Mouse (Mus musculus) CH12.LX (cell line): Measurements from ENCODE around the gene Ssbp2. TPM values are rescaled to one million over a fixed set of nuclear protein-coding genes. Genes with fewer than 3 reads are reported as not detected.

Experiments
- DNase-seq: peaks from one replicate; pipeline ENCODE4 v3.0.0-alpha.2; 2013; ENCODE audit errors: extremely low read depth
- H3K27ac ChIP-seq: 2 replicates; pipeline ENCODE4 v1.5.1; 2012; ENCODE audit warnings: low read depth, mild to moderate bottlenecking, control low read depth, moderate library complexity; ENCODE audit not compliant: insufficient read depth
- H3K27me3 ChIP-seq: replicated peaks from 2 replicates; pipeline ENCODE3; 2012; ENCODE audit warnings: inconsistent platforms
- H3K36me3 ChIP-seq, 2 experiments: replicated peaks in 1 of 2; 2 replicates each; pipeline versions ENCODE3 to v1.6.1; 2012; ENCODE audit warnings: inconsistent platforms in 1 of 2, low read length in 1 of 2, mild to moderate bottlenecking in 1 of 2, mixed read lengths in 1 of 2, moderate library complexity in 1 of 2; ENCODE audit not compliant: control insufficient read depth in 1 of 2, insufficient read depth in 1 of 2
- H3K4me1 ChIP-seq, 2 experiments: 2 replicates each; pipeline ENCODE4 v1.6.1; 2012; ENCODE audit warnings: inconsistent platforms in 1 of 2, moderate library complexity in 1 of 2; ENCODE audit not compliant: insufficient read depth in 2 of 2, control insufficient read depth in 1 of 2
- H3K4me2 ChIP-seq: 2 replicates; pipeline ENCODE4 v1.6.1; 2012; ENCODE audit warnings: low read depth, mild to moderate bottlenecking, control low read depth; ENCODE audit not compliant: poor library complexity, insufficient read depth, severe bottlenecking
- H3K4me3 ChIP-seq, 3 experiments: fragments of 150-350 bp in 1 of 3; sonication (generic) in 1 of 3; replicated peaks in 1 of 3; 2 replicates each; pipeline versions ENCODE3 to v1.5.1; 2011 to 2012; ENCODE audit warnings: low read depth in 2 of 3, low read length in 2 of 3, mild to moderate bottlenecking in 2 of 3, moderate library complexity in 2 of 3, control low read depth in 1 of 3, improper control_type of control experiment in 1 of 3, inconsistent platforms in 1 of 3, mixed read lengths in 1 of 3; ENCODE audit not compliant: poor library complexity in 1 of 3
- H3K79me2 ChIP-seq: replicated peaks from 2 replicates; pipeline ENCODE4 v1.6.1; 2012; ENCODE audit warnings: mild to moderate bottlenecking, moderate library complexity; ENCODE audit not compliant: control insufficient read depth, poor library complexity, insufficient read depth, severe bottlenecking; ENCODE audit errors: extremely low read depth
- H3K9ac ChIP-seq: 2 replicates; pipeline ENCODE4 v1.6.1; 2012; ENCODE audit warnings: low read depth, mild to moderate bottlenecking, control low read depth, moderate library complexity; ENCODE audit not compliant: insufficient read depth
- H3K9me3 ChIP-seq: replicated peaks from 2 replicates; pipeline ENCODE3; 2012; ENCODE audit warnings: low read length, inconsistent platforms, mixed read lengths
- CHD1 ChIP-seq: IDR thresholded peaks from 2 replicates; pipeline ENCODE4 v1.6.1; 2012; ENCODE audit warnings: low read depth, low read length, improper control_type of control experiment, inconsistent platforms
- CHD2 ChIP-seq: IDR thresholded peaks from 2 replicates; pipeline ENCODE4 v1.6.1; 2011; ENCODE audit warnings: low read length, improper control_type of control experiment
- CTCF ChIP-seq, 2 experiments: IDR thresholded peaks in 1 of 2; conservative IDR thresholded peaks in 1 of 2; 2 replicates each; pipeline ENCODE4 v1.5.1; 2011 to 2012; ENCODE audit warnings: low read depth in 2 of 2, low read length in 2 of 2, improper control_type of control experiment in 1 of 2, inconsistent platforms in 1 of 2, mild to moderate bottlenecking in 1 of 2, moderate library complexity in 1 of 2
- E2F4 ChIP-seq: IDR thresholded peaks from 2 replicates; pipeline ENCODE4 v1.6.1; 2011; ENCODE audit warnings: low read depth, low read length, improper control_type of control experiment; ENCODE audit not compliant: insufficient replicate concordance
- ELF1 ChIP-seq: IDR thresholded peaks from 2 replicates; pipeline ENCODE4 v1.6.1; 2014; ENCODE audit warnings: low read depth, mild to moderate bottlenecking, inconsistent platforms, low read length, improper control_type of control experiment
- EP300 ChIP-seq: IDR thresholded peaks from 2 replicates; pipeline ENCODE4 v1.6.1; 2011; ENCODE audit warnings: low read length, improper control_type of control experiment
- ETS1 ChIP-seq: conservative IDR thresholded peaks from 2 replicates; pipeline ENCODE4 v1.6.1; 2012; ENCODE audit warnings: low read depth, mild to moderate bottlenecking, inconsistent platforms, low read length, improper control_type of control experiment, moderate library complexity
- HCFC1 ChIP-seq: IDR thresholded peaks from 2 replicates; pipeline ENCODE4 v1.6.1; 2012; ENCODE audit warnings: low read depth, mild to moderate bottlenecking, inconsistent platforms, low read length, improper control_type of control experiment
- IRF4 ChIP-seq: IDR thresholded peaks from 2 replicates; pipeline ENCODE4 v1.6.1; 2014; ENCODE audit warnings: low read depth, mild to moderate bottlenecking, inconsistent platforms, low read length, improper control_type of control experiment
- JUN ChIP-seq: IDR thresholded peaks from 2 replicates; pipeline ENCODE4 v1.6.1; 2011; ENCODE audit warnings: low read depth, mild to moderate bottlenecking, low read length, improper control_type of control experiment, moderate library complexity; ENCODE audit not compliant: insufficient read depth
- JUND ChIP-seq: conservative IDR thresholded peaks from 2 replicates; pipeline ENCODE4 v1.6.1; 2011; ENCODE audit warnings: low read depth, low read length, improper control_type of control experiment
- KAT2A ChIP-seq: IDR thresholded peaks from 2 replicates; pipeline ENCODE4 v1.6.1; 2012; ENCODE audit warnings: low read length, improper control_type of control experiment, inconsistent platforms; ENCODE audit not compliant: insufficient replicate concordance
- MAFK ChIP-seq: IDR thresholded peaks from 2 replicates; pipeline ENCODE4 v1.6.1; 2011; ENCODE audit warnings: low read length, improper control_type of control experiment; ENCODE audit not compliant: insufficient replicate concordance
- MAX ChIP-seq: IDR thresholded peaks from 2 replicates; pipeline ENCODE4 v1.6.1; 2011; ENCODE audit warnings: low read length, improper control_type of control experiment
- MEF2A ChIP-seq: IDR thresholded peaks from 2 replicates; pipeline ENCODE4 v1.6.1; 2014; ENCODE audit warnings: low read depth, mild to moderate bottlenecking, inconsistent platforms, low read length, improper control_type of control experiment, borderline replicate concordance
- MXI1 ChIP-seq: IDR thresholded peaks from 2 replicates; pipeline ENCODE4 v1.6.1; 2011; ENCODE audit warnings: mild to moderate bottlenecking, low read depth, low read length, improper control_type of control experiment
- MYC ChIP-seq: IDR thresholded peaks from 2 replicates; pipeline ENCODE4 v1.6.1; 2011; ENCODE audit warnings: low read depth, mild to moderate bottlenecking, improper control_type of control experiment, low read length
- NELFE ChIP-seq: IDR thresholded peaks from 2 replicates; pipeline ENCODE4 v1.6.1; 2011; ENCODE audit warnings: low read depth, low read length, improper control_type of control experiment
- NRF1 ChIP-seq: IDR thresholded peaks from 2 replicates; pipeline ENCODE4 v1.6.1; 2014; ENCODE audit warnings: low read depth, mild to moderate bottlenecking, inconsistent platforms, low read length, improper control_type of control experiment, moderate library complexity
- PAX5 ChIP-seq: IDR thresholded peaks from 2 replicates; pipeline ENCODE4 v1.6.1; 2012; ENCODE audit warnings: low read length, inconsistent platforms, mixed read lengths
- POLR2A ChIP-seq: IDR thresholded peaks from 2 replicates; pipeline ENCODE4 v1.6.1; 2011; ENCODE audit warnings: low read depth, mild to moderate bottlenecking, improper control_type of control experiment, low read length
- POLR2AphosphoS2 ChIP-seq: IDR thresholded peaks from 2 replicates; pipeline ENCODE4 v1.6.1; 2011; ENCODE audit warnings: low read depth, low read length, improper control_type of control experiment
- RAD21 ChIP-seq: IDR thresholded peaks from 2 replicates; pipeline ENCODE4 v1.6.1; 2011; ENCODE audit warnings: low read depth, mild to moderate bottlenecking, low read length, improper control_type of control experiment, moderate library complexity
- RCOR1 ChIP-seq: conservative IDR thresholded peaks from 2 replicates; pipeline ENCODE4 v1.6.1; 2012; ENCODE audit warnings: low read depth, mild to moderate bottlenecking, inconsistent platforms, low read length, improper control_type of control experiment
- SMC3 ChIP-seq: IDR thresholded peaks from 2 replicates; pipeline ENCODE4 v1.6.1; 2011; ENCODE audit warnings: low read depth, low read length, improper control_type of control experiment
- TBP ChIP-seq: conservative IDR thresholded peaks from 2 replicates; pipeline ENCODE4 v1.6.1; 2011; ENCODE audit warnings: low read depth, low read length, improper control_type of control experiment
- TCF12 ChIP-seq: IDR thresholded peaks from 2 replicates; pipeline ENCODE4 v1.6.1; 2014; ENCODE audit warnings: low read depth, mild to moderate bottlenecking, inconsistent platforms, low read length, improper control_type of control experiment
- UBTF ChIP-seq: IDR thresholded peaks from 2 replicates; pipeline ENCODE4 v1.6.1; 2012; ENCODE audit warnings: low read depth, mild to moderate bottlenecking, inconsistent platforms, low read length, improper control_type of control experiment, moderate library complexity
- USF1 ChIP-seq: IDR thresholded peaks from 2 replicates; pipeline ENCODE4 v1.6.1; 2014; ENCODE audit warnings: low read depth, mild to moderate bottlenecking, inconsistent platforms, low read length, improper control_type of control experiment
- USF2 ChIP-seq: conservative IDR thresholded peaks from 2 replicates; pipeline ENCODE4 v1.6.1; 2011; ENCODE audit warnings: low read depth, low read length, improper control_type of control experiment
- ZC3H11A ChIP-seq: IDR thresholded peaks from 2 replicates; pipeline ENCODE4 v1.6.1; 2012; ENCODE audit warnings: low read depth, mild to moderate bottlenecking, inconsistent platforms, low read length, improper control_type of control experiment
- ZKSCAN1 ChIP-seq: IDR thresholded peaks from 2 replicates; pipeline ENCODE4 v1.6.1; 2012; ENCODE audit warnings: low read depth, inconsistent platforms, low read length, improper control_type of control experiment, borderline replicate concordance
- ZMIZ1 ChIP-seq: IDR thresholded peaks from 2 replicates; pipeline ENCODE4 v1.6.1; 2012; ENCODE audit warnings: low read depth, mild to moderate bottlenecking, inconsistent platforms, low read length, improper control_type of control experiment
- ZNF384 ChIP-seq: IDR thresholded peaks from 2 replicates; pipeline ENCODE4 v1.6.1; 2012; ENCODE audit warnings: low read depth, low read length, improper control_type of control experiment, inconsistent platforms
- dilution Hi-C: fragments of 300-500 bp; cut with MboI; formaldehyde crosslinking; loops from 2 replicates; pipeline ENCODE4 v1.14.3; 2020; ENCODE audit warnings: low sequenced_read_pairs; ENCODE audit not compliant: extremely low pct_unique_long_range_greater_than_20kb, extremely low pct_ligation_motif_present
- in situ Hi-C: fragments of 300-500 bp; cut with MboI; formaldehyde crosslinking; loops from 3 replicates; pipeline ENCODE4 v1.14.3; 2019; ENCODE audit warnings: low sequenced_read_pairs, low pct_ligation_motif_present, low pct_unique_long_range_greater_than_20kb, mixed read lengths
- polyA plus RNA-seq: library from polyadenylated mRNA; unstranded; fragments of >175 nt; gene quantifications from 2 replicates; pipeline ENCODE4 v1.2.1, GENCODE M21; 2012; ENCODE audit warnings: low read depth; ENCODE audit not compliant: insufficient read length
- total RNA-seq, 2 experiments: library from RNA; depleted of rRNA; stranded (reverse); fragments of 300-350 nt in 1 of 2; fragments of >200 nt in 1 of 2; gene quantifications; 2 replicates each; pipeline ENCODE4 v1.2.3; 2012 to 2014

Gene Ssbp2
- total and polyA plus RNA-seq, 3 experiments: 1.9 to 3.6 (median 1.9) TPM

- Histone ChIP-seq H3K4me1 (peaks cover 11 to 48% of the 10 kb centered on the region in 2 experiments; a peak in 3 of 4 replicates), H3K79me2 (no peaks in the 10 kb centered on the region), H3K9me3 (no peaks in the 10 kb centered on the region), H3K36me3 (no peaks in the 10 kb centered on the region), H3K4me2 (peak overlapping the region; percentile 21; the same call in 1 of the 2 replicates), H3K9ac (no peak overlapping the region), H3K27ac (no peak overlapping the region), H3K27me3 (no peaks in the 10 kb centered on the region), H3K4me3 (no peak overlapping the region)
- DNase-seq: peak; percentile 27
- in situ Hi-C loops (no loop called here), dilution Hi-C loops (no loop called here)
- TF ChIP-seq MAFK (0 out of 2 replicates have a peak, but pooled peaks have one; percentile 25), RCOR1 (no peak; the same call in 1 of the 2 replicates), KAT2A (no peak), ETS1 (peak; percentile 20; the same call in 1 of the 2 replicates), RAD21 (no peak), ZC3H11A (no peak), USF2 (no peak), MYC (no peak), USF1 (no peak), TCF12 (peak; percentile 8; the same call in 1 of the 2 replicates), POLR2A (no peak), CTCF (conservative IDR thresholded peaks at IDR 0.05 in 1 of 2, IDR thresholded peaks at IDR 0.05 in 1 of 2; ENCODE audit: low read depth in 2 of 2, low read length in 2 of 2) (no peak), MXI1 (no peak; the same call in 1 of the 2 replicates), CHD1 (no peak), MEF2A (peak; percentile 68; the same call in 1 of the 2 replicates), ZMIZ1 (no peak), ZKSCAN1 (no peak), SMC3 (no peak), POLR2AphosphoS2 (no peak), ELF1 (no peak), NELFE (no peak), PAX5 (no peak), MAX (no peak), JUN (no peak), UBTF (no peak), E2F4 (no peak), CHD2 (no peak), JUND (no peak), NRF1 (no peak), IRF4 (peak; percentile 26; the same call in 1 of the 2 replicates), EP300 (peak; percentile 78), TBP (no peak), ZNF384 (peak; percentile 91), HCFC1 (no peak)
Observed at GRCm38 (mm10) chr13:91725130-91725529, 265.0 kb downstream of the Ssbp2 start.
